Mouse (Mus musculus) midbrain, embryonic 14.5 days (tissue): ENCODE measurements around the gene Ak4. TPM values are rescaled to one million over a fixed set of nuclear protein-coding genes. Genes with fewer than 3 reads are reported as not detected.
"Not testable (repeated sequence)": the region's sequence is repeated elsewhere in the genome, so short reads cannot be mapped to it uniquely, and the experiment has no call there.

Experiments used
- ATAC-seq: fragments of 200-750 bp; cut with Nextera tagmentation; 2 replicates; pipeline ENCODE4 v1.8.0; 2017; ENCODE audit warnings: moderate number of reproducible peaks, moderate library complexity; ENCODE audit not compliant: low FRiP score, low TSS enrichment
- DNase-seq: peaks from one replicate; pipeline ENCODE4 v3.0.0-alpha.2; 2015
- H3K27ac ChIP-seq: fragments of 300-500 bp; sonication (generic); replicated peaks from 2 replicates; pipeline ENCODE4 v1.5.1; 2014; ENCODE audit warnings: mild to moderate bottlenecking, low read depth, low read length, moderate library complexity
- H3K27me3 ChIP-seq: fragments of 300-500 bp; sonication (generic); 2 replicates; pipeline ENCODE4 v1.6.1; 2014; ENCODE audit warnings: low read length, control low read depth, mixed read lengths; ENCODE audit not compliant: control insufficient read depth, insufficient read depth
- H3K36me3 ChIP-seq: fragments of 300-500 bp; sonication (generic); 2 replicates; pipeline ENCODE4 v1.6.1; 2014; ENCODE audit warnings: low read length, control low read depth; ENCODE audit not compliant: control insufficient read depth, insufficient read depth
- H3K4me1 ChIP-seq: fragments of 300-500 bp; sonication (generic); 2 replicates; pipeline ENCODE4 v1.6.1; 2014; ENCODE audit warnings: mild to moderate bottlenecking, antibody characterized with exemption, low read length, control low read depth; ENCODE audit not compliant: control insufficient read depth, insufficient read depth
- H3K4me2 ChIP-seq: fragments of 300-500 bp; sonication (generic); 2 replicates; pipeline ENCODE4 v1.6.1; 2014; ENCODE audit warnings: mild to moderate bottlenecking, low read length, moderate library complexity
- H3K4me3 ChIP-seq: fragments of 300-500 bp; sonication (generic); replicated peaks from 2 replicates; pipeline ENCODE4 v1.5.1; 2014; ENCODE audit warnings: low read depth, low read length
- H3K9ac ChIP-seq: fragments of 300-500 bp; sonication (generic); replicated peaks from 2 replicates; pipeline ENCODE4 v1.6.1; 2014; ENCODE audit warnings: mild to moderate bottlenecking, low read length, moderate library complexity
- H3K9me3 ChIP-seq: fragments of 300-500 bp; sonication (generic); 2 replicates; pipeline ENCODE4 v1.6.1; 2016; ENCODE audit warnings: low read length, control low read depth, mixed read lengths; ENCODE audit not compliant: control insufficient read depth
- WGBS: fragments of 180-500 bp; shearing (Covaris S2); extraction: QIAGEN DNeasy Blood & Tissue Kit; methylation state at CpG from one replicate; pipeline ENCODE4 v1.1.7; 2014; 5-methylcytosine and 5-hydroxymethylcytosine counted together
- polyA plus RNA-seq: library from polyadenylated mRNA; unstranded; fragments of >200 nt; fragmentation: Nextera tagmentation; extraction: Ambion mirVana; gene quantifications from 2 replicates; pipeline ENCODE4 v1.2.1, GENCODE M21; 2014

Gene Ak4
- polyA plus RNA-seq, 1 experiment from 2014 or later, result 3.9 TPM

DNA sequence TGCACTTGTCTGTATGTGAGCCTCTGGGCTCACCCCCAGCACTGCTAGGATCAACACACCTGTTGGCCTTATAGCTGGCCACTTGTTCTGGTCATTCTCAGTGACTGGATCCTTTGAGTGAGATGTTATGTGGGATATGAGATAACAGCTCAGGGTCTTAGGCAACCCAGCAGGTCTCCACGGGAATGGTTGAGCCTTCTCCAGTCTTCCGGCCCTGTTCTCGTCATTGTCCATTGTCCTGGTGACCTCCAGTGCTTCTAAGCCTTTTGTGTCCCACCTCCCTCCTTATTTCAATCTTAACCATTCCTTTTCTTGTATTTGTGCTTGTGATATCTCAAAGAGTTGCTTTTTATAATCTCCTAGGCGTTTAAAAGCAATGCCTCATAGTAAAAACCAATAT, 26.6 kb downstream of the Ak4 start:
- no peaks in the 10 kb centered on the region for H3K4me1 ChIP-seq
- no peak overlapping the region for H3K27ac ChIP-seq
- H3K4me3 ChIP-seq, result no peak overlapping the region
- H3K27me3 ChIP-seq, result no peaks in the 10 kb centered on the region
- no peak overlapping the region for H3K9ac ChIP-seq
- DNase-seq (no peak), ATAC-seq (no peak)
- H3K4me2 ChIP-seq, result no peak overlapping the region
- no peaks in the 10 kb centered on the region for H3K9me3 ChIP-seq
- WGBS, result 80% methylated on average over 4 of the region's 4 CpGs
- no peaks in the 10 kb centered on the region for H3K36me3 ChIP-seq

DNA sequence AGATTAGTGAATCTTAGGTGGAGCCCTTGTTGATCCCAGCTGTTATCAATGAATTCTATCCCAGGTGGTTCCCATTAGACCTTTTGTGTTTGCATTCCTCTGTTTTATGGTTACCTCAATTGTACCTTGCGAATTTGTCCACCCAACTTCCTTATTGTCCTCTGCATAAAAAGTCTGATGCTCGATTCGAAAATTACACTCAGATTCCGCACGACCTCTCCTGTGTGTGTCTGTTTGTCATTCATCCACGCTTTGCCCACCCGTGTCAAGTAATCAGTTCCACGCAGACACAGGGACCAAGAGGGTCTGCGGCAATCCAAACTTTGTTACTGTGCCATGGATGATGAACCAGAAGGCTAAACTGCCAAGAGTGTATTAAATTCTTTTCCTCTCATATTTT, 27.5 kb downstream of the Ak4 start:
- 97% methylated on average over 9 of the region's 9 CpGs for whole genome bisulfite sequencing
- H3K36me3 ChIP-seq, DNase-seq, ATAC-seq, H3K27me3 ChIP-seq, H3K27ac ChIP-seq, H3K9me3 ChIP-seq, H3K9ac ChIP-seq, H3K4me1 ChIP-seq, H3K4me3 ChIP-seq, H3K4me2 ChIP-seq: not testable (repeated sequence)

DNA sequence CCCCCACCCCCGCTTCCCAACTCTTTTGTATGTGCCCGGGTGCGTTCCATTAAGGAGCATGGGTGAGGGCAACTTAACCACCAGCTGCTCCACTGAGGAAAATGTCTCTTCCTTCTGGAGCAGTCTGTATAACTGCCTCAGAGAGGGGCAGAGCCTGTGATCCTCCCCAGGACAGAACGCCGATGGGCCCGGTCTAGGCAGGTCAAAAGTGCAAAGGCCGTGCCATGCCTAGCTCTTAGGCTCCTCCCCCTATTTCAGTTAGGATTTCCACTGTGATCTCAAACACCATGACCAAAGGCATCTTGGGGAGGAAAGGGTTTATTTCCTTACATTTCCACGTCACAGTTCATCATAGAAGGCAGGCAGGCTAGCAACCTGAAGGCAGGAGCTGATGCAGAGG, 29.6 kb downstream of the Ak4 start:
- Histone ChIP-seq H3K36me3 (no peaks in the 10 kb centered on the region), H3K9ac (no peak overlapping the region), H3K4me3 (no peak overlapping the region), H3K4me2 (no peak overlapping the region), H3K27me3 (no peaks in the 10 kb centered on the region), H3K9me3 (no peaks in the 10 kb centered on the region), H3K27ac (no peak overlapping the region), H3K4me1 (no peaks in the 10 kb centered on the region)
- WGBS, result 92% methylated on average over 8 of the region's 8 CpGs
- no peak for ATAC-seq
- DNase-seq, result no peak

DNA sequence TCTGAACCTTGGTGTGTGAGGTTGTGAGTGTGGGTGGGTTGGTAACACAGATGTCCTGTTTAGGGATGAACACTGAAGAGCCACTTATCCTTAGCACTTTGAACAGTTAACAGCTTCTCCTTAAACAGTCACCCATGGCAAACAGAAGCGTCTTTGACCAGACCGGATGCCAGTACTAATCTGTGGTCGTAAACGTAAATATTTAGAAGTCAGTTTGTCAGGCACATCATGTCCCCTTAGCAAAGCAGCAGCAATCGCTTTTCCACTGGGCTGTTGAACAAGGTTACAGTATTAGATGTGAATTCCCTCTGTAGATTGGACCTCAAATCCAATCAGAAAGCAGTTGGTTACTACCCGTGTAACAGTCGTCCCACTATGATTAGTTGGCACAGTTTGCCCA, 30.3 kb downstream of the Ak4 start:
- Histone ChIP-seq H3K27ac (no peak overlapping the region), H3K4me1 (no peaks in the 10 kb centered on the region), H3K9me3 (no peaks in the 10 kb centered on the region), H3K4me3 (no peak overlapping the region), H3K36me3 (no peaks in the 10 kb centered on the region), H3K27me3 (no peaks in the 10 kb centered on the region), H3K9ac (no peak overlapping the region), H3K4me2 (no peak overlapping the region)
- WGBS, result 93% methylated on average over 7 of the region's 7 CpGs
- ATAC-seq (no peak), DNase-seq (no peak)

DNA sequence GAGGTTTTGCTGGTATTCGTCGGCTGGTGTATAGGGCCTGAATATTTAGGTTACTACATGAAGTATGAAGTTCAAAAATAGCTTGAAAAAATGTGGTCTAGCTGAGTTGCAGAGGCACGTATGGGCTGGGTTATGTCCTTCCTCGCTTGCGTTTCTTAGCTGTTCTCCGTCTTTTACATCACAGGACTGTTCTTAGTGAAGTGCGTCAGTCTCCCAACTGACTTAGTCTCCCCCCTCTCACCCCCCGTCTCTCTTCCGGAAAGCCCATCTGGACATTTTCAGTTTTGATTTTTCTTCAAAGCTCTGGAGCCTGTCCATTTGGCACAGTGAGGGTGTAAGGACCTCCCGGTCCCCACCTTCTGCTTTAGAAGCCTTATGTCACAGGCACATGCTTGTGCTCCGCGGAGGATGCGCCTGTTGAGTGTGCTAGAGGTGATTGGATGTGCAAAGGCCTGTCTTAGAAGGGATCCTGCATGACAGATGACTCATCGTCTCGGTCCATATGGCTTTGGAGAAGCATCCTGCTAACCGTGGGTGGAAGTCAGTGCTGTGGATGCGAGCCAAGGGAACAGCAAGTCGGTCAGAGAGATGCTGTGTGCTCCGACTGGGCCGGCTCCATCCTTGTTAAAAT, 31.2 kb downstream of the Ak4 start:
- H3K4me1 ChIP-seq, result no peaks in the 10 kb centered on the region
- whole genome bisulfite sequencing, result 93% methylated on average over 20 of the region's 20 CpGs
- no peaks in the 10 kb centered on the region for H3K9me3 ChIP-seq
- no peak overlapping the region for H3K4me2 ChIP-seq
- no peaks in the 10 kb centered on the region for H3K36me3 ChIP-seq
- DNase-seq, result no peak
- H3K27ac ChIP-seq, result no peak overlapping the region
- H3K9ac ChIP-seq, result no peak overlapping the region
- no peaks in the 10 kb centered on the region for H3K27me3 ChIP-seq
- ATAC-seq, result no peak
- H3K4me3 ChIP-seq, result no peak overlapping the region

DNA sequence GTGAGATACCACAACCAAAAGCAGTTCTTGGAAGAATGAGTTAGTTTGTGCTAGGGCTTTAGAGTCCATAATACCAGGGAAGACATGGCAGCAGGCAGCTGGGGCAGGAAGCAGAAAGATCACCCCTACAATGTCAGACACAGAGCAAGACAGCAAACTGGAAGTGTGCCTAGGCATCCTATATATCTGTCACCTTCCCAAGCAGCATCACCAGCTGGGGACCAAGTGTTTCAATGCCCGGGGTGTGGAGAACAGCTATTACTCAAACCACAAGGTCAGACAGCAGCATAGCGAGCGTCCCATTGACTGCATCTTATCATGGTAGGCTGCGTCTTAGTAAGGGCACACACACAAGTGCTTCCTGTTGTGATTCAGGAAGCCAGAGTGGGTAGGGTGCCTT, 32.0 kb downstream of the Ak4 start:
- 87% methylated on average over 4 of the region's 4 CpGs for WGBS
- Histone ChIP-seq H3K4me1 (no peaks in the 10 kb centered on the region), H3K27ac (no peak overlapping the region), H3K9ac (no peak overlapping the region), H3K36me3 (no peaks in the 10 kb centered on the region), H3K27me3 (no peaks in the 10 kb centered on the region), H3K4me3 (no peak overlapping the region), H3K4me2 (no peak overlapping the region), H3K9me3 (no peaks in the 10 kb centered on the region)
- ATAC-seq, result no peak
- DNase-seq, result no peak

DNA sequence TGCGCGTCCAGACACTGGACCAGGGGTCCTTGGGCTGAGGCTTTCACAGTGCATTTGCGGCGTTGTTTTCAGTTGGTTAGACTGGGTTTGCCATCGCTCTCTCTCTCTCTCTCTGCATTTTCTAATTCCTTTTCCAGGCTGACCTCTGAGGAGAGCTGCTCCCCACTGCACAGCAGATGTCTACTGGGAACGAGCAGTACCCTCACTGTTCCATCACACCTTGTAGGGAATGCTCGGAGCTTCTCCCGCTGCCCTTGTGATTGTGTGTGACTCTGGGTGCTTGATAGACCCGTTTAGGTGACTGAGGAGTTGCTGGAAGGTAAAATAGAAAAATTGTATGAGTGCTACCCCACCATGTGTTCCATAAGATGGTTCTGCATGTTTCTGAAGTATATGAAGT, 33.8 kb downstream of the Ak4 start:
- no peak for DNase-seq
- no peak overlapping the region for H3K4me3 ChIP-seq
- no peaks in the 10 kb centered on the region for H3K36me3 ChIP-seq
- H3K4me2 ChIP-seq, result no peak overlapping the region
- no peaks in the 10 kb centered on the region for H3K9me3 ChIP-seq
- no peak overlapping the region for H3K9ac ChIP-seq
- no peak for ATAC-seq
- no peak overlapping the region for H3K27ac ChIP-seq
- WGBS, result 94% methylated on average over 9 of the region's 9 CpGs
- H3K4me1 ChIP-seq, result no peaks in the 10 kb centered on the region
- H3K27me3 ChIP-seq, result no peaks in the 10 kb centered on the region

DNA sequence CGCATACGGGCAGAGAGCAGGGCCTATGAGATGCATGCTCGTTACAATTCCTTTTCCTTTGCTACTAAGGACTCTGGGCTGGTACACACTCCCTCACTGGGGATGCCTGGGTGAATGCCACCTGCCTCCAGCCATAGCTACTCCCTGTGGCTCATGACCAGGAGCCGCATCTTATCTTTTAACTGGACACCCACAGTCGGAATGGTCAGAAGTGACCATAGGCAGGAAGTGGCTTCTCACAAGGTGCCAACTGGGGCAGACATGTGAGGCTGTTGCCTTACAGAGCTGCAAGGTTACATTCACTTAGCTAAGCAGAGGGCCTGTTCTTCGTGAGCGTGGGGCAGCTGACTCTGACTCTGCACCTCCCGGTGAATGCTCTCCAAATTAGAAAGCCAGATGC, 38.1 kb downstream of the Ak4 start:
- no peak overlapping the region for H3K4me3 ChIP-seq
- WGBS, result 95% methylated on average over 8 of the region's 8 CpGs
- ATAC-seq (no peak), DNase-seq (no peak)
- no peaks in the 10 kb centered on the region for H3K4me1 ChIP-seq
- H3K36me3 ChIP-seq, result no peaks in the 10 kb centered on the region
- no peaks in the 10 kb centered on the region for H3K27me3 ChIP-seq
- H3K27ac ChIP-seq, result no peak overlapping the region
- H3K4me2 ChIP-seq, result no peak overlapping the region
- no peaks in the 10 kb centered on the region for H3K9me3 ChIP-seq
- no peak overlapping the region for H3K9ac ChIP-seq

DNA sequence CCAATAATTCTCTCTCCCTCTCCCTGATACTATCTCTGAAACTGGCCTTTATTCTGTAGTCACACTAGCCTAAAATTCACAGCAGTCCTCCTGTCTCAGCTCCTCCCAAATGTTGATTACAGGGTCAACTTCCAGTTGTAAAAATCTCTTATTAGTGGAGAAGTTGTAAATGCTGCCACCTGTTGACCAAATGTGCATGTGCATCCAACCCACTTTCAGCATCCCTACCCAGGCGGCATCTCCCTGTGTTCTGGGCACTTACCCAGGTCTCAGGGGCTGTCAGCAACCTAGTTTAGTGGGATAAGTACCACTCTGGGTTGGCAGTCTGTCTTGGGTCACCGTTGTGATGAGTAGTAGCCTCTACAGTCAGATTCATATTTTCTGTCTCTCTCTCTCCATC, 39.3 kb downstream of the Ak4 start:
- H3K9me3 ChIP-seq, result no peaks in the 10 kb centered on the region
- no peak for ATAC-seq
- H3K4me1 ChIP-seq, result no peaks in the 10 kb centered on the region
- H3K4me2 ChIP-seq, result no peak overlapping the region
- H3K27ac ChIP-seq, result no peak overlapping the region
- H3K4me3 ChIP-seq, result no peak overlapping the region
- H3K36me3 ChIP-seq, result no peaks in the 10 kb centered on the region
- no peak overlapping the region for H3K9ac ChIP-seq
- 50% methylated on average over 2 of the region's 2 CpGs for WGBS
- peak; percentile 79 for DNase-seq
- H3K27me3 ChIP-seq, result no peaks in the 10 kb centered on the region
